Mouse (Mus musculus) bone marrow macrophage, adult 2 months (primary cell): ENCODE measurements around the gene Ahsa1.

Experiments
- CTCF ChIP-seq: IDR thresholded peaks from 2 replicates; pipeline ENCODE4 v1.5.1; 2012; ENCODE audit warnings: low read depth, mild to moderate bottlenecking, low read length, moderate library complexity
- POLR2A ChIP-seq: IDR thresholded peaks from 2 replicates; pipeline ENCODE4 v1.6.1; 2012; ENCODE audit warnings: mild to moderate bottlenecking, low read depth, low read length, borderline replicate concordance

DNA sequence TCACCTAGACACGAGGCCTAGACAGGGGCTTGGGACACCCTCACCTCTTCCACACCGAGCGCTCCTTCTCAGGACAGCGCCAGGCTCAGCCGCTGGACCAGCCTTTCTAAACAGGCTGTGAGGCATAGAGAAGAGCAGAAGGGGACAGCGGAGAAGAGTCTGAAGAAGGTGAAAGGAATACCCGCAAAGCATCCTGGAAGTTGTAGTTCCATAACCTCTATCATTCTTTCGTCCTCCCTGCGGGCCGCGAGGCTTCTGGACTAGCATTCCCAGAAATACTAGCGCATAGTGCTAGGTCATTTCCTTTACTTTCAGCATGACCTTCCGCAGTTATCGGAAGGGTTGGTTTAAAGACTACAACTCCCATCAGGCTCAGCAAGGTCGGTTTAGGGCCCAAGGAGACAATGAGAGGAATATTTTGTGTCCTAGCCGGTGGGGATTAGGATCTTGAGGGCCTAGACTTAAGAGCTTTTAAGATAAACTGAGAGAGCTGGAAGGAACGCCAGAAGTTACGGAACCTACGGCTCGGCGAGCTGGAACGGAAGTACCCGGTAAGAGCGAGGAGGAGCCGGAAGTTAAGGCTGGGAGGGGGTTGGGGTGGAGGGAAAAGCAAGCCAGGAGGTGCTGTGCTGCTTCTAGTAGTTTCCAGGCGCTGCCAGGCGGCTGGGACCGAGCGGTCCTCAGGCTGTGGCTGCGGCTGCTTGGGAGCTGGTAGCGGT is at the start of gene Ahsa1, which contains the start of gene Vipas39:
- TF ChIP-seq CTCF (no peak), POLR2A (peak; percentile 25; the same call in 1 of the 2 replicates)
